Mouse (Mus musculus): Measurements from ENCODE around the gene Recql. TPM values are rescaled to one million over a fixed set of nuclear protein-coding genes. Genes with fewer than 3 reads are reported as not detected.

The Recql gene
- polyA plus RNA-seq, 1 experiment from 2014 or later: 35.5 TPM

GRCm38 (mm10) chr6:142347431-142348385, 39.2 kb downstream of the Recql start:
- Histone ChIP-seq H3K27me3 (replicated peaks; ENCODE audit: control insufficient read depth, insufficient read depth, low read length) (no peaks in the 10 kb centered on the region), H3K27ac (ENCODE audit: low read depth, low read length) (no peak overlapping the region), H3K36me3 (ENCODE audit: control insufficient read depth, insufficient read depth, low read length) (peaks cover 30% of the 10 kb centered on the region), H3K9me3 (replicated peaks; ENCODE audit: control insufficient read depth, low read length) (no peaks in the 10 kb centered on the region), H3K4me3 (ENCODE audit: low read depth, low read length) (no peak overlapping the region), H3K4me2 (ENCODE audit: low read length) (no peak overlapping the region), H3K9ac (ENCODE audit: low read length) (no peak overlapping the region), H3K4me1 (ENCODE audit: control insufficient read depth, insufficient read depth, low read length) (peaks cover 5% of the 10 kb centered on the region; the same call in 1 of the 2 replicates)
- WGBS: 75% methylated on average over 11 of the region's 11 CpGs
- no peak for ATAC-seq
- DNase-seq (ENCODE audit: low spot score): peak; percentile 14

GRCm38 (mm10) chr6:142346181-142347110, 40.4 kb downstream of the Recql start:
- H3K9me3 ChIP-seq (replicated peaks; ENCODE audit: control insufficient read depth, low read length): no peaks in the 10 kb centered on the region
- H3K27me3 ChIP-seq (replicated peaks; ENCODE audit: control insufficient read depth, insufficient read depth, low read length): no peaks in the 10 kb centered on the region
- peaks cover 5% of the 10 kb centered on the region; the same call in 1 of the 2 replicates for H3K4me1 ChIP-seq (ENCODE audit: control insufficient read depth, insufficient read depth, low read length)
- peak overlapping the region; percentile 69 for H3K4me3 ChIP-seq (ENCODE audit: low read depth, low read length)
- H3K27ac ChIP-seq (ENCODE audit: low read depth, low read length): no peak overlapping the region
- peak overlapping the region; percentile 51 for H3K4me2 ChIP-seq (ENCODE audit: low read length)
- DNase-seq (ENCODE audit: low spot score) (no peak), ATAC-seq (no peak)
- WGBS: 64% methylated on average over 12 of the region's 12 CpGs
- H3K36me3 ChIP-seq (ENCODE audit: control insufficient read depth, insufficient read depth, low read length): peaks cover 19% of the 10 kb centered on the region
- peak overlapping the region; percentile 65 for H3K9ac ChIP-seq (ENCODE audit: low read length)

DNA sequence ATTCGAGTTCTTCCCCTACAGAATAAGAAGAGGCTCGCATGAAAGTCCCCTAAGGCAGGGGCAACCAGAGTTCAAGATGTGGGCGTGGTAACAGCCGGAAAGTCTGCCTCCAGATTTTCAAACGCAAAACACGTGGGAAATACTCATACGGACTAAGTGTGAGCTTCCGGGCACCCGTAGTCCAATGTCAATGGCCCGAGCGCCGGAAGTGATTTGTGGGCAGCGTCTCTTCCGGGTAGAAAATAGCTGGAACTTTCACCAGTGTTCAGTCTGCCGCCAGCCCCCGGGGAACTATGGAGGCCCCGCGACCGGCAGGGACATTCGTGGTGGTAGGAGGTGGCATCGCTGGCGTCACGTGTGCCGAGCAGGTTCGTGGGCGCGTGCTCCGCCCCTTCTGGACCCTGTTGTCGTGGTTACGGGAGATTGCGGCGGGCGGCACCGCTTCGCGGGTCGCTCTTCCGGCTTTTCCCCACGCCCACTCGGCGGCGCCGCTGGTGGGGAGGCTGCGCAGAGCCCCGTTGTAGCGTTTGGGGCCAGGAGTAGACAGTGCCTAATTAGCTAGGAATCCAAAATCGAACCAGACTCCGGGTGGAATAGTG, 41.3 kb downstream of the Recql start, which contains the start of gene Pyroxd1:
Pyroxd1 (plus strand) TSS at position 215 of the 599 bp plus-strand sequence.
- DNase-seq (ENCODE audit: low spot score) (peak; percentile 98), ATAC-seq (peak; percentile 98)
- Histone ChIP-seq H3K27me3 (replicated peaks; ENCODE audit: control insufficient read depth, insufficient read depth, low read length) (no peaks in the 10 kb centered on the region), H3K27ac (ENCODE audit: low read depth, low read length) (peak within 1 kb of the TSS; percentile 66), H3K4me1 (ENCODE audit: control insufficient read depth, insufficient read depth, low read length) (peaks cover 5% of the 10 kb centered on the region; the same call in 1 of the 2 replicates), H3K36me3 (ENCODE audit: control insufficient read depth, insufficient read depth, low read length) (peaks cover 10% of the 10 kb centered on the region; the same call in 1 of the 2 replicates), H3K9ac (ENCODE audit: low read length) (peak within 1 kb of the TSS; percentile 65), H3K4me2 (ENCODE audit: low read length) (peak within 1 kb of the TSS; percentile 51), H3K4me3 (ENCODE audit: low read depth, low read length) (peak within 1 kb of the TSS; percentile 69), H3K9me3 (replicated peaks; ENCODE audit: control insufficient read depth, low read length) (no peaks in the 10 kb centered on the region)
- under 1% methylated on average over 48 of the region's 48 CpGs for WGBS

GRCm38 (mm10) chr6:142343561-142343960, 43.3 kb downstream of the Recql start:
- no peak for ATAC-seq
- WGBS: 83% methylated on average over 2 of the region's 2 CpGs
- DNase-seq (ENCODE audit: low spot score): peak; percentile 60
- no peak overlapping the region for H3K9ac ChIP-seq (ENCODE audit: low read length)
- H3K4me3 ChIP-seq (ENCODE audit: low read depth, low read length): no peak overlapping the region
- H3K9me3 ChIP-seq (replicated peaks; ENCODE audit: control insufficient read depth, low read length): no peaks in the 10 kb centered on the region
- no peaks in the 10 kb centered on the region for H3K36me3 ChIP-seq (ENCODE audit: control insufficient read depth, insufficient read depth, low read length)
- H3K4me1 ChIP-seq (ENCODE audit: control insufficient read depth, insufficient read depth, low read length): peaks cover 5% of the 10 kb centered on the region; the same call in 1 of the 2 replicates
- H3K27ac ChIP-seq (ENCODE audit: low read depth, low read length): no peak overlapping the region
- H3K27me3 ChIP-seq (replicated peaks; ENCODE audit: control insufficient read depth, insufficient read depth, low read length): no peaks in the 10 kb centered on the region
- H3K4me2 ChIP-seq (ENCODE audit: low read length): no peak overlapping the region

DNA sequence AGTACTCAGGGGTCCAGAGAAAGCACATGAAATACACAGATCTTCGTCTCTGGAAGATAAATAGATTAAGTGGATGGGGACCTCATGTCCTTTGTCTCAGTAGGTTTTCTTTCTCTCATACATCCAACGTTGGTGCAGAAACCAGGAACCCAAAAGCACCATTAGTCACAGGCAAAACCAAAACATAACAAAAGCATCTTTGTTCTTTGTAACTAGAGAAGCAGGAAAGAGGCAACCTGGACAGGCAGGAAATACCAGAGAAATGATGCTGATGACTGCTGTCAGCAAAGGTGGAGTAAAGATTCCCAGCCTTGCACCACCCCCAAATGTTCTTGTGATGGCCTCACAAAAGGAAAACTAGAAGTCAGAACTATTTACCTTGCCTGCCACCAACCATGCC, 47.3 kb downstream of the Recql start:
- Histone ChIP-seq H3K4me2 (ENCODE audit: low read length) (no peak overlapping the region), H3K4me3 (ENCODE audit: low read depth, low read length) (no peak overlapping the region), H3K27me3 (replicated peaks; ENCODE audit: control insufficient read depth, insufficient read depth, low read length) (no peaks in the 10 kb centered on the region), H3K27ac (ENCODE audit: low read depth, low read length) (no peak overlapping the region), H3K4me1 (ENCODE audit: control insufficient read depth, insufficient read depth, low read length) (no peaks in the 10 kb centered on the region), H3K36me3 (ENCODE audit: control insufficient read depth, insufficient read depth, low read length) (no peaks in the 10 kb centered on the region), H3K9me3 (replicated peaks; ENCODE audit: control insufficient read depth, low read length) (no peaks in the 10 kb centered on the region), H3K9ac (ENCODE audit: low read length) (no peak overlapping the region)
- no peak for ATAC-seq
- WGBS: 51% methylated on average over 2 of the region's 2 CpGs
- DNase-seq (ENCODE audit: low spot score): no peak

GRCm38 (mm10) chr6:142338961-142339360, 47.9 kb downstream of the Recql start:
- H3K27ac ChIP-seq (ENCODE audit: low read depth, low read length): no peak overlapping the region
- H3K4me1 ChIP-seq (ENCODE audit: control insufficient read depth, insufficient read depth, low read length): no peaks in the 10 kb centered on the region
- DNase-seq (ENCODE audit: low spot score) (no peak), ATAC-seq (no peak)
- WGBS: 59% methylated on average over 2 of the region's 2 CpGs
- no peaks in the 10 kb centered on the region for H3K27me3 ChIP-seq (replicated peaks; ENCODE audit: control insufficient read depth, insufficient read depth, low read length)
- no peaks in the 10 kb centered on the region for H3K36me3 ChIP-seq (ENCODE audit: control insufficient read depth, insufficient read depth, low read length)
- H3K9ac ChIP-seq (ENCODE audit: low read length): no peak overlapping the region
- no peak overlapping the region for H3K4me3 ChIP-seq (ENCODE audit: low read depth, low read length)
- H3K9me3 ChIP-seq (replicated peaks; ENCODE audit: control insufficient read depth, low read length): no peaks in the 10 kb centered on the region
- no peak overlapping the region for H3K4me2 ChIP-seq (ENCODE audit: low read length)

- H3K36me3 ChIP-seq (ENCODE audit: control insufficient read depth, insufficient read depth, low read length): no peaks in the 10 kb centered on the region
- WGBS: 27% methylated on average over 1 of the region's 1 CpGs
- no peak overlapping the region for H3K9ac ChIP-seq (ENCODE audit: low read length)
- H3K27me3 ChIP-seq (replicated peaks; ENCODE audit: control insufficient read depth, insufficient read depth, low read length): no peaks in the 10 kb centered on the region
- H3K27ac ChIP-seq (ENCODE audit: low read depth, low read length): no peak overlapping the region
- ATAC-seq (no peak), DNase-seq (ENCODE audit: low spot score) (no peak)
- H3K4me1 ChIP-seq (ENCODE audit: control insufficient read depth, insufficient read depth, low read length): no peaks in the 10 kb centered on the region
- H3K9me3 ChIP-seq (replicated peaks; ENCODE audit: control insufficient read depth, low read length): no peaks in the 10 kb centered on the region
- no peak overlapping the region for H3K4me3 ChIP-seq (ENCODE audit: low read depth, low read length)
- H3K4me2 ChIP-seq (ENCODE audit: low read length): no peak overlapping the region
Observed at GRCm38 (mm10) chr6:142329201-142329600, 57.7 kb downstream of the Recql start.

- Histone ChIP-seq H3K9ac (ENCODE audit: low read length) (no peak overlapping the region), H3K27ac (ENCODE audit: low read depth, low read length) (no peak overlapping the region), H3K4me1 (ENCODE audit: control insufficient read depth, insufficient read depth, low read length) (no peaks in the 10 kb centered on the region), H3K27me3 (replicated peaks; ENCODE audit: control insufficient read depth, insufficient read depth, low read length) (no peaks in the 10 kb centered on the region), H3K4me3 (ENCODE audit: low read depth, low read length) (no peak overlapping the region), H3K4me2 (ENCODE audit: low read length) (no peak overlapping the region), H3K9me3 (replicated peaks; ENCODE audit: control insufficient read depth, low read length) (no peaks in the 10 kb centered on the region), H3K36me3 (ENCODE audit: control insufficient read depth, insufficient read depth, low read length) (no peaks in the 10 kb centered on the region)
- no peak for ATAC-seq
- 88% methylated on average over 3 of the region's 3 CpGs for WGBS
- no peak for DNase-seq (ENCODE audit: low spot score)
Observed at GRCm38 (mm10) chr6:142326598-142326997, 60.3 kb downstream of the Recql start.

Data from forebrain, embryonic 14.5 days (tissue).